Mouse (Mus musculus) heart, embryonic 13.5 days (tissue): Measurements from ENCODE around the gene Tcfl5. TPM values are rescaled to one million over a fixed set of nuclear protein-coding genes. Genes with fewer than 3 reads are reported as not detected.

Source experiments
- ATAC-seq: fragments of 200-750 bp; cut with Nextera tagmentation; 2 replicates; pipeline ENCODE4 v1.8.0; 2017; ENCODE audit warnings: moderate TSS enrichment; ENCODE audit not compliant: insufficient number of reproducible peaks, low FRiP score, low TSS enrichment; ENCODE audit errors: extremely low read depth
- H3K27ac ChIP-seq: fragments of 300-500 bp; sonication (generic); replicated peaks from 2 replicates; pipeline ENCODE4 v1.5.1; 2015; ENCODE audit warnings: moderate library complexity, mild to moderate bottlenecking, inconsistent platforms
- H3K27me3 ChIP-seq: fragments of 300-500 bp; sonication (generic); replicated peaks from 2 replicates; pipeline ENCODE4 v1.6.1; 2015; ENCODE audit warnings: mild to moderate bottlenecking, inconsistent platforms
- H3K36me3 ChIP-seq: fragments of 300-500 bp; sonication (generic); 2 replicates; pipeline ENCODE4 v1.6.1; 2015; ENCODE audit warnings: mild to moderate bottlenecking, inconsistent platforms
- H3K4me1 ChIP-seq: fragments of 300-500 bp; sonication (generic); 2 replicates; pipeline ENCODE4 v1.6.1; 2015; ENCODE audit warnings: inconsistent platforms
- H3K4me2 ChIP-seq: fragments of 300-500 bp; sonication (generic); 2 replicates; pipeline ENCODE4 v1.6.1; 2015; ENCODE audit warnings: inconsistent platforms, mild to moderate bottlenecking, moderate library complexity
- H3K4me3 ChIP-seq: fragments of 300-500 bp; sonication (generic); 2 replicates; pipeline ENCODE4 v1.5.1; 2015; ENCODE audit warnings: moderate library complexity, mild to moderate bottlenecking, inconsistent platforms
- H3K9ac ChIP-seq: fragments of 300-500 bp; sonication (generic); 2 replicates; pipeline ENCODE4 v1.6.1; 2015; ENCODE audit warnings: inconsistent platforms, mild to moderate bottlenecking, moderate library complexity
- H3K9me3 ChIP-seq: fragments of 300-500 bp; sonication (generic); 2 replicates; pipeline ENCODE4 v1.6.1; 2016; ENCODE audit warnings: inconsistent platforms
- WGBS: fragments of 180-500 bp; shearing (Covaris S2); methylation state at CpG from one replicate; pipeline ENCODE4 v1.1.7; 2015; ENCODE audit warnings: mixed read lengths; 5-methylcytosine and 5-hydroxymethylcytosine counted together
- polyA plus RNA-seq: library from polyadenylated mRNA; unstranded; fragments of >200 nt; fragmentation: Nextera tagmentation; extraction: Ambion mirVana; gene quantifications from 2 replicates; pipeline ENCODE4 v1.2.1, GENCODE M21; 2015

Tcfl5 gene
- polyA plus RNA-seq, 1 experiment from 2014 or later: not detected

- H3K9ac ChIP-seq: no peak overlapping the region
- ATAC-seq: no peak
- WGBS: 77% methylated on average over 4 of the region's 4 CpGs
Observed at GRCm38 (mm10) chr2:180657394-180658013, 15.0 kb upstream of the Tcfl5 start.

GRCm38 (mm10) chr2:180655150-180655549, 12.6 kb upstream of the Tcfl5 start:
- Histone ChIP-seq H3K9ac (no peak overlapping the region), H3K4me2 (no peak overlapping the region), H3K36me3 (no peaks in the 10 kb centered on the region), H3K4me3 (no peak overlapping the region), H3K9me3 (no peaks in the 10 kb centered on the region), H3K4me1 (peaks cover 9% of the 10 kb centered on the region), H3K27me3 (no peaks in the 10 kb centered on the region; the same call in 1 of the 2 replicates), H3K27ac (no peak overlapping the region)
- ATAC-seq: no peak
- WGBS: 68% methylated on average over 6 of the region's 6 CpGs

More at GRCm38 (mm10) chr2:180657394-180658013, 15.0 kb upstream of the Tcfl5 start:
- H3K27ac ChIP-seq: no peak overlapping the region
- H3K4me3 ChIP-seq: no peak overlapping the region
- H3K9me3 ChIP-seq: no peaks in the 10 kb centered on the region
- no peak overlapping the region for H3K4me2 ChIP-seq
- no peaks in the 10 kb centered on the region; the same call in 1 of the 2 replicates for H3K27me3 ChIP-seq
- peaks cover 9% of the 10 kb centered on the region for H3K4me1 ChIP-seq
- peaks cover 20% of the 10 kb centered on the region for H3K36me3 ChIP-seq

GRCm38 (mm10) chr2:180654666-180655065, 12.2 kb upstream of the Tcfl5 start:
- 73% methylated on average over 7 of the region's 7 CpGs for WGBS
- H3K4me3 ChIP-seq: no peak overlapping the region
- H3K4me2 ChIP-seq: no peak overlapping the region
- no peaks in the 10 kb centered on the region for H3K36me3 ChIP-seq
- H3K9ac ChIP-seq: no peak overlapping the region
- no peaks in the 10 kb centered on the region for H3K9me3 ChIP-seq
- H3K4me1 ChIP-seq: peaks cover 6% of the 10 kb centered on the region
- no peak overlapping the region for H3K27ac ChIP-seq
- H3K27me3 ChIP-seq: no peaks in the 10 kb centered on the region; the same call in 1 of the 2 replicates
- ATAC-seq: no peak

- Histone ChIP-seq H3K9me3 (peaks cover 22% of the 10 kb centered on the region), H3K4me2 (no peak overlapping the region), H3K36me3 (no peaks in the 10 kb centered on the region), H3K27ac (no peak overlapping the region), H3K4me1 (peaks cover 4% of the 10 kb centered on the region; the same call in 1 of the 2 replicates), H3K9ac (no peak overlapping the region), H3K4me3 (no peak overlapping the region), H3K27me3 (peaks cover 54% of the 10 kb centered on the region)
- no peak for ATAC-seq
Observed at GRCm38 (mm10) chr2:180646841-180647240, 4.3 kb upstream of the Tcfl5 start.

GRCm38 (mm10) chr2:180643626-180644025, 1.1 kb upstream of the Tcfl5 start:
- peaks cover 84% of the 10 kb centered on the region for H3K27me3 ChIP-seq

GRCm38 (mm10) chr2:180641576-180642554, 643 bp downstream of the Tcfl5 start:
- Histone ChIP-seq H3K9me3 (peaks cover 22% of the 10 kb centered on the region), H3K36me3 (no peaks in the 10 kb centered on the region), H3K4me2 (peak overlapping the region; percentile 65), H3K4me3 (peak overlapping the region; percentile 48), H3K9ac (peak overlapping the region; percentile 47; the same call in 1 of the 2 replicates), H3K4me1 (peaks cover 6% of the 10 kb centered on the region; the same call in 1 of the 2 replicates), H3K27me3 (peaks cover 80% of the 10 kb centered on the region), H3K27ac (no peak overlapping the region)
- WGBS: 2% methylated on average over 98 of the region's 112 CpGs
- no peak; the same call in 1 of the 2 replicates for ATAC-seq

More at GRCm38 (mm10) chr2:180643626-180644025, 1.1 kb upstream of the Tcfl5 start:
- Histone ChIP-seq H3K9me3 (peaks cover 22% of the 10 kb centered on the region), H3K9ac (no peak overlapping the region), H3K4me3 (no peak overlapping the region), H3K36me3 (no peaks in the 10 kb centered on the region), H3K4me2 (no peak overlapping the region), H3K27ac (no peak overlapping the region), H3K4me1 (peaks cover 6% of the 10 kb centered on the region; the same call in 1 of the 2 replicates)
- no peak for ATAC-seq

GRCm38 (mm10) chr2:180611882-180612281, 30.6 kb downstream of the Tcfl5 start:
- 0 out of 2 replicates have a peak, but pooled peaks cover 3% of the 10 kb centered on the region for H3K27me3 ChIP-seq
- 75% methylated on average over 2 of the region's 2 CpGs for WGBS
- no peak overlapping the region for H3K4me2 ChIP-seq
- H3K9ac ChIP-seq: no peak overlapping the region
- no peak overlapping the region for H3K4me3 ChIP-seq
- H3K9me3 ChIP-seq: no peaks in the 10 kb centered on the region
- ATAC-seq: no peak
- no peak overlapping the region for H3K27ac ChIP-seq
- H3K4me1 ChIP-seq: no peaks in the 10 kb centered on the region
- H3K36me3 ChIP-seq: no peaks in the 10 kb centered on the region

- Histone ChIP-seq H3K36me3 (no peaks in the 10 kb centered on the region), H3K4me1 (no peaks in the 10 kb centered on the region), H3K9ac (no peak overlapping the region), H3K9me3 (no peaks in the 10 kb centered on the region), H3K4me2 (no peak overlapping the region), H3K4me3 (no peak overlapping the region), H3K27me3 (0 out of 2 replicates have a peak, but pooled peaks cover 3% of the 10 kb centered on the region), H3K27ac (no peak overlapping the region)
- ATAC-seq: no peak
- 61% methylated on average over 4 of the region's 4 CpGs for WGBS
Observed at GRCm38 (mm10) chr2:180610283-180610682, 32.2 kb downstream of the Tcfl5 start.

GRCm38 (mm10) chr2:180604781-180605180, 37.7 kb downstream of the Tcfl5 start:
- Histone ChIP-seq H3K36me3 (no peaks in the 10 kb centered on the region), H3K4me1 (peaks cover 22% of the 10 kb centered on the region), H3K27ac (peak overlapping the region; percentile 17; the same call in 1 of the 2 replicates), H3K4me3 (no peak overlapping the region), H3K9me3 (no peaks in the 10 kb centered on the region), H3K9ac (no peak overlapping the region), H3K4me2 (no peak overlapping the region), H3K27me3 (peaks cover 18% of the 10 kb centered on the region)
- 45% methylated on average over 6 of the region's 6 CpGs for WGBS
- ATAC-seq: no peak

- H3K36me3 ChIP-seq: peaks cover 6% of the 10 kb centered on the region
- H3K9ac ChIP-seq: no peak overlapping the region
- H3K4me3 ChIP-seq: no peak overlapping the region
- peaks cover 56% of the 10 kb centered on the region for H3K27me3 ChIP-seq
- H3K4me1 ChIP-seq: peaks cover 38% of the 10 kb centered on the region
- H3K9me3 ChIP-seq: no peaks in the 10 kb centered on the region
- ATAC-seq: no peak
- 16% methylated on average over 9 of the region's 9 CpGs for WGBS
- peak overlapping the region; percentile 58 for H3K27ac ChIP-seq
- no peak overlapping the region; the same call in 1 of the 2 replicates for H3K4me2 ChIP-seq
Observed at GRCm38 (mm10) chr2:180600569-180601021, 41.9 kb downstream of the Tcfl5 start.

GRCm38 (mm10) chr2:180598157-180598705, 44.3 kb downstream of the Tcfl5 start:
- Histone ChIP-seq H3K9me3 (no peaks in the 10 kb centered on the region), H3K27ac (peak overlapping the region; percentile 13; the same call in 1 of the 2 replicates), H3K4me1 (peaks cover 26% of the 10 kb centered on the region), H3K4me2 (peak overlapping the region; percentile 72), H3K27me3 (peaks cover 56% of the 10 kb centered on the region), H3K9ac (peak overlapping the region; percentile 74), H3K4me3 (peak overlapping the region; percentile 50), H3K36me3 (peaks cover 30% of the 10 kb centered on the region)
- ATAC-seq: no peak
- 2% methylated on average over 41 of the region's 41 CpGs for WGBS
